Mouse (Mus musculus) heart, embryonic 12.5 days (tissue): ENCODE data around the gene Nrm. TPM values are rescaled to one million over a fixed set of nuclear protein-coding genes. Genes with fewer than 3 reads are reported as not detected.

ENCODE experiments used
- ATAC-seq: fragments of 200-750 bp; cut with Nextera tagmentation; 2 replicates; pipeline ENCODE4 v1.8.0; 2017; ENCODE audit warnings: moderate TSS enrichment, moderate library complexity; ENCODE audit not compliant: insufficient number of reproducible peaks, low FRiP score
- H3K27ac ChIP-seq: fragments of 300-500 bp; sonication (generic); 2 replicates; pipeline ENCODE4 v1.5.1; 2016; ENCODE audit warnings: mild to moderate bottlenecking, moderate library complexity; ENCODE audit not compliant: poor library complexity, severe bottlenecking
- H3K27me3 ChIP-seq: fragments of 300-500 bp; sonication (generic); replicated peaks from 2 replicates; pipeline ENCODE4 v1.6.1; 2016; ENCODE audit warnings: mild to moderate bottlenecking, moderate library complexity
- H3K36me3 ChIP-seq: fragments of 300-500 bp; sonication (generic); 2 replicates; pipeline ENCODE4 v1.6.1; 2016; ENCODE audit warnings: mild to moderate bottlenecking, moderate library complexity
- H3K4me1 ChIP-seq: fragments of 300-500 bp; sonication (generic); replicated peaks from 2 replicates; pipeline ENCODE4 v1.6.1; 2016; ENCODE audit warnings: mild to moderate bottlenecking
- H3K4me2 ChIP-seq: fragments of 300-500 bp; sonication (generic); 2 replicates; pipeline ENCODE4 v1.6.1; 2016; ENCODE audit warnings: mild to moderate bottlenecking, moderate library complexity
- H3K4me3 ChIP-seq: fragments of 300-500 bp; sonication (generic); 2 replicates; pipeline ENCODE4 v1.5.1; 2016; ENCODE audit warnings: mild to moderate bottlenecking
- H3K9ac ChIP-seq: fragments of 300-500 bp; sonication (generic); 2 replicates; pipeline ENCODE4 v1.6.1; 2016; ENCODE audit warnings: mild to moderate bottlenecking, moderate library complexity
- H3K9me3 ChIP-seq: fragments of 300-500 bp; sonication (generic); replicated peaks from 2 replicates; pipeline ENCODE4 v1.6.1; 2016; ENCODE audit warnings: mild to moderate bottlenecking, moderate library complexity
- WGBS: fragments of 180-500 bp; shearing (Covaris S2); methylation state at CpG from one replicate; pipeline ENCODE4 v1.1.7; 2016; 5-methylcytosine and 5-hydroxymethylcytosine counted together
- polyA plus RNA-seq: library from polyadenylated mRNA; unstranded; fragments of >200 nt; fragmentation: Nextera tagmentation; extraction: Ambion mirVana; gene quantifications from 2 replicates; pipeline ENCODE4 v1.2.1, GENCODE M21; 2016

The Nrm gene
- 48.9 and 50.7 TPM in 2 replicates for polyA plus RNA-seq

- H3K4me1 ChIP-seq: peaks cover 16% of the 10 kb centered on the region
- under 1% methylated on average over 47 of the region's 47 CpGs for WGBS
- peaks cover 19% of the 10 kb centered on the region for H3K36me3 ChIP-seq
- ATAC-seq: peak; percentile 89
- peak within 1 kb of the TSS; percentile 90 for H3K27ac ChIP-seq
- peak within 1 kb of the TSS; percentile 75 for H3K4me2 ChIP-seq
- peak within 1 kb of the TSS; percentile 66 for H3K9ac ChIP-seq
- H3K27me3 ChIP-seq: no peaks in the 10 kb centered on the region
- peak within 1 kb of the TSS; percentile 66 for H3K4me3 ChIP-seq
- H3K9me3 ChIP-seq: no peaks in the 10 kb centered on the region
These were observed at the start of gene Nrm for GRCm38 (mm10) chr17:35861198-35861857. Gene Nrm, plus strand, starts transcription at chr17:35861318.

- Histone ChIP-seq H3K27me3 (no peaks in the 10 kb centered on the region), H3K27ac (peak overlapping the region; percentile 97), H3K4me2 (no peak overlapping the region), H3K36me3 (no peaks in the 10 kb centered on the region), H3K9ac (0 out of 2 replicates have a peak overlapping the region, but pooled peaks have one; percentile 21), H3K4me3 (no peak overlapping the region), H3K9me3 (no peaks in the 10 kb centered on the region), H3K4me1 (peaks cover 61% of the 10 kb centered on the region)
- no peak for ATAC-seq
- 84% methylated on average over 5 of the region's 5 CpGs for WGBS
These were observed 48.8 kb upstream of the Nrm start for GRCm38 (mm10) chr17:35812307-35812706.

- no peak overlapping the region for H3K4me3 ChIP-seq
- ATAC-seq: 0 out of 2 replicates have a peak, but pooled peaks have one; percentile 10
- H3K9me3 ChIP-seq: no peaks in the 10 kb centered on the region
- WGBS: 54% methylated on average over 6 of the region's 6 CpGs
- H3K27ac ChIP-seq: peak overlapping the region; percentile 97
- H3K36me3 ChIP-seq: no peaks in the 10 kb centered on the region
- 0 out of 2 replicates have a peak overlapping the region, but pooled peaks have one; percentile 21 for H3K9ac ChIP-seq
- H3K27me3 ChIP-seq: no peaks in the 10 kb centered on the region
- H3K4me2 ChIP-seq: peak overlapping the region; percentile 27; the same call in 1 of the 2 replicates
- H3K4me1 ChIP-seq: peaks cover 64% of the 10 kb centered on the region
These were observed 48.4 kb upstream of the Nrm start for GRCm38 (mm10) chr17:35812736-35813135.

- Histone ChIP-seq H3K27me3 (no peaks in the 10 kb centered on the region), H3K4me2 (peak overlapping the region; percentile 27), H3K4me1 (peaks cover 64% of the 10 kb centered on the region), H3K9ac (0 out of 2 replicates have a peak overlapping the region, but pooled peaks have one; percentile 18), H3K9me3 (no peaks in the 10 kb centered on the region), H3K36me3 (no peaks in the 10 kb centered on the region), H3K4me3 (no peak overlapping the region), H3K27ac (peak overlapping the region; percentile 97)
- WGBS: 22% methylated on average over 7 of the region's 7 CpGs
- ATAC-seq: peak; percentile 87
These were observed 47.9 kb upstream of the Nrm start for GRCm38 (mm10) chr17:35813245-35813647.

- H3K9ac ChIP-seq: 0 out of 2 replicates have a peak overlapping the region, but pooled peaks have one; percentile 18
These were observed 47.5 kb upstream of the Nrm start for GRCm38 (mm10) chr17:35813653-35814052.

DNA sequence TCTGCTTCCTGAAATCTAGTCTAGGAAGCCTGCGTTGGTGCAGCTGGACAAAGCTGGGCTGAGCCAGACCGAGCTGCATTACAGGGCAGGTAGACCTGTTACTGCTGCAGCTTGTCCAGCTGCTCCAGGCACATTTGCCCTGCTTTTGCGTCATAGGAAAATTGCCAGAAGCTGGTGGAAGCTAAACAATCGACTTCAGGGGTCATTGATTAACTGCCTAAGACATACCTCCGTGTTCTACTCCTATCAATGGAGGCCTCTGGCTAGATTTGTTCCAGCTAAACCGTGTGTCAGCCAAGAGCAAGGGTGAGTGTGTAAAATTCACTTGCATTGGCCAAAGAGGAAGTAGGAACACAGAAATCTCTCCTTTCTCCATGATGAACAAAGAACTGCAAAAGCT lies 46.4 kb upstream of the Nrm start:
- Histone ChIP-seq H3K4me3 (no peak overlapping the region), H3K4me2 (no peak overlapping the region), H3K36me3 (no peaks in the 10 kb centered on the region), H3K27ac (peak overlapping the region; percentile 75), H3K9ac (no peak overlapping the region), H3K9me3 (no peaks in the 10 kb centered on the region), H3K27me3 (no peaks in the 10 kb centered on the region), H3K4me1 (peaks cover 64% of the 10 kb centered on the region)
- ATAC-seq: no peak
- 56% methylated on average over 6 of the region's 6 CpGs for WGBS

More at GRCm38 (mm10) chr17:35813653-35814052, 47.5 kb upstream of the Nrm start:
- H3K4me2 ChIP-seq: peak overlapping the region; percentile 23
- WGBS: 64% methylated on average over 7 of the region's 7 CpGs
- no peaks in the 10 kb centered on the region for H3K27me3 ChIP-seq
- ATAC-seq: peak; percentile 3; the same call in 1 of the 2 replicates
- H3K36me3 ChIP-seq: no peaks in the 10 kb centered on the region
- H3K27ac ChIP-seq: peak overlapping the region; percentile 97
- H3K9me3 ChIP-seq: no peaks in the 10 kb centered on the region
- H3K4me1 ChIP-seq: peaks cover 64% of the 10 kb centered on the region
- H3K4me3 ChIP-seq: no peak overlapping the region

DNA sequence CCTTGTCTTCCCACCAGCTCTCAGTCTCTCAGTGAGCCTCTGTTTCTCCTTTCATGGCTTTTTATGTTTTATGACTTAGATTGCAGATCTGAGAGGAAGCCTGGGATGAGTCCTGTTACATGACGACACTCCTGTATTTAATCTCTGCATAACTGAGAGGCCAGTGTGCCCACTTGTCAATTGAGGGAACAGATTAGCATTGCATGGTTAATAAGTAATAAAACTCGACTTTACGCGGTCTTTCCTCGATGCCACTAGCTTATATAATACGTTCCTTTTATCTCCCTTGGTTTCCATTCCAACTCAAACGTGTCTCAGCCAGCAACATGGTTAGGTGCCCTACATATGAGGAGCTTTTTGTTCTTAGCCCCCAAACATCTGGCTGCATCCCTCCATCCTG lies 45.3 kb upstream of the Nrm start:
- no peak overlapping the region for H3K4me3 ChIP-seq
- no peak for ATAC-seq
- H3K36me3 ChIP-seq: no peaks in the 10 kb centered on the region
- no peak overlapping the region for H3K9ac ChIP-seq
- 54% methylated on average over 7 of the region's 7 CpGs for WGBS
- no peak overlapping the region for H3K4me2 ChIP-seq
- H3K27ac ChIP-seq: peak overlapping the region; percentile 75
- peaks cover 68% of the 10 kb centered on the region for H3K4me1 ChIP-seq
- H3K27me3 ChIP-seq: no peaks in the 10 kb centered on the region
- H3K9me3 ChIP-seq: no peaks in the 10 kb centered on the region

DNA sequence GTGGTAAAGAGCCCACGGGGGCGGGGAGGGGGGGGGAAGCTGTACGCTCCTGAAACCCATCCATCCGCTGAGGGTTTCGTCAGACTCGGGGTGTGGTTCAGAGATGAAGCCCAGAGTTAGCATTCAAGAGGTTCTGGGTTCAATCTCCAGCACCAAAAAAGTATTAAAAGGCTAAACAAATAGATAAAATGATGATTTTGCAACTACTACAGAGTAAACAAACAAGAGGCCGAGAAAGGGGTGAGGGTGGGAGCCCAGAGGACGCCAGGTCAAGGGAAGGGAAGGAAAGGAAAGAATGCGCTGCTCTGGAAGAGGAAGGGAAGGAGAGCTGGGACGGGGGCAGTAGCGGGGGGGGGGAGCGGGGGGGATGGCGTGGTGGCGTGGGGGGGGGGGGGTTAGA lies 44.4 kb upstream of the Nrm start:
- Histone ChIP-seq H3K4me1 (peaks cover 65% of the 10 kb centered on the region), H3K9ac (0 out of 2 replicates have a peak overlapping the region, but pooled peaks have one; percentile 30), H3K27me3 (no peaks in the 10 kb centered on the region), H3K27ac (0 out of 2 replicates have a peak overlapping the region, but pooled peaks have one; percentile 75), H3K4me2 (no peak overlapping the region), H3K9me3 (no peaks in the 10 kb centered on the region), H3K4me3 (no peak overlapping the region), H3K36me3 (no peaks in the 10 kb centered on the region)
- no peak for ATAC-seq
- 50% methylated on average over 11 of the region's 14 CpGs for WGBS

DNA sequence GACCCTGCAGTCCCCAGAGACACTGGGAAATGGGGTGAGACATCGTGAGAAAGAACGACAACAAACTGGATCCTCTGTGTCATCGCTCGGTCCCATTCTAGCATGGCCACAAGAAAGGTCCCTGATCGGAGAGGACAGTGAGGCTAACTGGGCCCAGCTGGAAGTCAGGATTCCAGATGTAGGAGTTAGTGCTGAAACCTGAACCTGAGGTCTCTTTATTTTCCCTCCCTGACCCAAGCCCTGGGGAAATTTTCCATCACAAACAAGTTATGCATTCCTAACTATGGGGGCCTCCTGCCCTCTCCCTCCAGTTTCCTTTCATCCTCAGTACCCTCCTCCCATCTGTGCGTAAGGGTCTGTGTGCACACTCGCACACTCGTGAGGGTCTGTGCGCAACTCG lies 43.9 kb upstream of the Nrm start:
- WGBS: 62% methylated on average over 10 of the region's 10 CpGs
- Histone ChIP-seq H3K36me3 (no peaks in the 10 kb centered on the region), H3K4me3 (no peak overlapping the region), H3K4me2 (no peak overlapping the region), H3K9ac (0 out of 2 replicates have a peak overlapping the region, but pooled peaks have one; percentile 30), H3K27ac (no peak overlapping the region), H3K4me1 (peaks cover 60% of the 10 kb centered on the region), H3K27me3 (no peaks in the 10 kb centered on the region), H3K9me3 (no peaks in the 10 kb centered on the region)
- ATAC-seq: no peak

- Histone ChIP-seq H3K4me3 (no peak overlapping the region), H3K9ac (no peak overlapping the region), H3K4me2 (no peak overlapping the region), H3K27ac (no peak overlapping the region), H3K9me3 (no peaks in the 10 kb centered on the region), H3K4me1 (peaks cover 52% of the 10 kb centered on the region), H3K36me3 (peaks cover 2% of the 10 kb centered on the region), H3K27me3 (no peaks in the 10 kb centered on the region)
- no peak for ATAC-seq
- WGBS: 70% methylated on average over 5 of the region's 5 CpGs
These were observed 41.0 kb upstream of the Nrm start for GRCm38 (mm10) chr17:35820111-35820510.
